Comparison of ENCODE assay signal across 8 mouse cellular contexts in genomic region chr19:3685611-3686214, GRCm38 (mm10). TPM values are rescaled to one million over a fixed set of nuclear protein-coding genes. Genes with fewer than 3 reads are reported as not detected.
DNase-seq lines count a peak whose midpoint lies in the region; ATAC-seq and TF ChIP-seq lines count a peak whose summit lies in the region.

No protein-coding gene starts in this region.

- H3K4me2 ChIP-seq in midbrain, embryonic 11.5 days = peak overlapping the region; percentile 88

- DNase-seq in gastrocnemius, postnatal 10 days = peak; percentile 63
- DNase-seq in gastrocnemius, adult 8-10 months (ENCODE audit: low spot score in 2 of 2) = no peak
- peak; percentile 28 for DNase-seq in heart, adult 8-10 months (ENCODE audit: low spot score)
- peak; percentile 62 for DNase-seq in kidney, postnatal 14 days
- peak; percentile 93 for DNase-seq in midbrain, embryonic 11.5 days (ENCODE audit: low spot score, missing footprints)
- DNase-seq in yolk sac, embryonic 10.5 days (ENCODE audit: low spot score) = no peak
- DNase-seq in urinary bladder, postnatal 36 days (ENCODE audit: low spot score in 2 of 2) = no peak

- WGBS in bone marrow, adult 2 months = under 1% methylated on average over 45 of the region's 45 CpGs
- under 1% methylated on average over 44 of the region's 45 CpGs for WGBS in midbrain, embryonic 11.5 days

- ATAC-seq in midbrain, embryonic 11.5 days (ENCODE audit: low FRiP score) = peak; percentile 47

- TF ChIP-seq CTCF in bone marrow, adult 2 months (IDR thresholded peaks at IDR 0.05; ENCODE audit: control insufficient read depth, insufficient read depth, low read length) = no peak

- H3K9me3 ChIP-seq in midbrain, embryonic 11.5 days (ENCODE audit: control insufficient read depth, low read length) = no peaks in the 10 kb centered on the region

- H3K36me3 ChIP-seq in midbrain, embryonic 11.5 days (ENCODE audit: control insufficient read depth, insufficient read depth, low read length) = no peaks in the 10 kb centered on the region

- H3K4me3 ChIP-seq in bone marrow, adult 2 months (replicated peaks; ENCODE audit: control insufficient read depth, low read depth, low read length) = peak overlapping the region; percentile 54
- H3K4me3 ChIP-seq in midbrain, embryonic 11.5 days (ENCODE audit: low read depth, low read length) = peak overlapping the region; percentile 73

- H3K4me1 ChIP-seq in bone marrow, adult 2 months (ENCODE audit: control insufficient read depth, insufficient read depth, low read length) = peaks cover 4% of the 10 kb centered on the region
- peaks cover 20% of the 10 kb centered on the region for H3K4me1 ChIP-seq in midbrain, embryonic 11.5 days (ENCODE audit: control insufficient read depth, insufficient read depth, low read length)

- TF ChIP-seq POLR2A in bone marrow, adult 2 months (IDR thresholded peaks at IDR 0.05; ENCODE audit: borderline replicate concordance, control insufficient read depth, low read depth, low read length) = no peak

- peak overlapping the region; percentile 82 for H3K9ac ChIP-seq in midbrain, embryonic 11.5 days (ENCODE audit: low read length)

- peaks cover 7% of the 10 kb centered on the region for H3K27me3 ChIP-seq in midbrain, embryonic 11.5 days (ENCODE audit: control insufficient read depth, insufficient read depth, low read length)

- H3K27ac ChIP-seq in bone marrow, adult 2 months (ENCODE audit: control insufficient read depth, insufficient read depth, low read depth, low read length, poor library complexity) = peak overlapping the region; percentile 61; the same call in 1 of the 2 replicates
- no peak overlapping the region for H3K27ac ChIP-seq in midbrain, embryonic 11.5 days (ENCODE audit: low read depth, low read length)

RNA-seq across cellular contexts. Expression of gene Lrp5, which starts 0.7 kb away (rescaled TPM):
- 10 to 100 TPM; 40.7 to 44.1 TPM for total RNA-seq in gastrocnemius, postnatal 10 days (2021)
- total RNA-seq in gastrocnemius, adult 8-10 months (2022) = 10 to 100 TPM; 18.5 to 23.0 (median 19.6) TPM
- polyA plus RNA-seq in bone marrow, adult 2 months (2011; ENCODE audit: insufficient read depth, insufficient read length, low replicate concordance, missing spikeins) = 4.5 and 5.8 TPM in 2 replicates
- 10 to 100 TPM; 48.9 to 52.9 (median 50.7) TPM for total RNA-seq in heart, adult 8-10 months (2022)
- 2.6 and 2.8 TPM in 2 replicates for polyA plus RNA-seq in midbrain, embryonic 11.5 days (2014; fragmentation: Nextera tagmentation; extraction: Ambion mirVana)

RNA-seq across cellular contexts. Expression of gene 1810055G02Rik, which starts 22.4 kb away (rescaled TPM):
- total RNA-seq in gastrocnemius, postnatal 10 days (2021) = 10 to 100 TPM; 19.5 to 26.6 TPM
- 1 to 10 TPM; 6.4 to 9.8 (median 7.9) TPM for total RNA-seq in gastrocnemius, adult 8-10 months (2022)
- polyA plus RNA-seq in bone marrow, adult 2 months (2011; ENCODE audit: insufficient read depth, insufficient read length, low replicate concordance, missing spikeins) = 1.8 and 6.0 TPM in 2 replicates
- total RNA-seq in heart, adult 8-10 months (2022) = 1 to 10 TPM; 5.5 to 8.2 (median 6.5) TPM
- 34.6 and 38.9 TPM in 2 replicates for polyA plus RNA-seq in midbrain, embryonic 11.5 days (2014; fragmentation: Nextera tagmentation; extraction: Ambion mirVana)

Comparison
In these comparisons a context has a peak if more than half of its experiments do, and no peak if none do; other contexts are left out.
1. DNase-seq: peak in gastrocnemius, postnatal 10 days (single experiment), heart, adult 8-10 months (single experiment), kidney, postnatal 14 days (single experiment) and midbrain, embryonic 11.5 days (single experiment); none in gastrocnemius, adult 8-10 months (0 of 2), yolk sac, embryonic 10.5 days (single experiment) and urinary bladder, postnatal 36 days (0 of 2).